12 mouse cellular contexts compared by ENCODE assay signal in the genomic region with DNA sequence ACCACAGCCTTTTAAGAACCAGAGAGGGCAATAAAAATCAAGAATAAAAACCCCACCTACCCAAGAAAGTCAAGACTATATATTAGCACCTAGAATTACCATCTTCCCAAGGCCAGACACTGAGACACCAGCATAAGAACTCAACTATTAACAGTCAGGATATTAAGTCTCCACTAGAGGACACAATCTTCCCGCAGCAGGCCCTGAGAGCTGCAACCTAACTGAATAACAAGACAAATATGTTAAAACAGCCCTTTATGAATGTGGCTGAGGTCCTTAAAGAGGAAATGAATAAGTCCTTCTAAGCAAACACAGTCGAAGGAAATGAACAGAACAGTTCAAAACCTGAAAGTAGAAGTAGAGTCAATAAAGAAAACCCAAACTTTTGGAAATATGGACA. TPM values are rescaled to one million over a fixed set of nuclear protein-coding genes. Genes with fewer than 3 reads are reported as not detected.
DNase-seq lines count a peak whose midpoint lies in the region; ATAC-seq and TF ChIP-seq lines count a peak whose summit lies in the region.
"Had no signal": no experiment of that assay in that cellular context is flagged by ENCODE, and none has a peak within 500 bp of the region (broad histone marks: within the 10 kb centered on the region; RNA-seq: fewer than 3 reads in every experiment).

No protein-coding gene starts in this region.

- WGBS in heart, postnatal 0 days = 41% methylated on average over 2 of the region's 2 CpGs
- 50% methylated on average over 2 of the region's 2 CpGs for WGBS in heart, embryonic 12.5 days
- 46% methylated on average over 2 of the region's 2 CpGs for WGBS in lung, postnatal 0 days
- 37% methylated on average over 2 of the region's 2 CpGs for WGBS in lung, adult 2 months

- H3K4me2 ChIP-seq in heart, postnatal 0 days (ENCODE audit: low read depth, low read length) = no peak overlapping the region
- no peak overlapping the region for H3K4me2 ChIP-seq in heart, embryonic 12.5 days
- H3K4me2 ChIP-seq in lung, postnatal 0 days (replicated peaks; ENCODE audit: low read depth, low read length) = no peak overlapping the region
- H3K4me2 ChIP-seq: forebrain, embryonic 13.5 days had no signal

- no peaks in the 10 kb centered on the region for H3K27me3 ChIP-seq in heart, postnatal 0 days (ENCODE audit: control insufficient read depth, insufficient read depth, low read length)
- no peaks in the 10 kb centered on the region for H3K27me3 ChIP-seq in heart, embryonic 12.5 days (replicated peaks)
- no peaks in the 10 kb centered on the region for H3K27me3 ChIP-seq in lung, postnatal 0 days (replicated peaks; ENCODE audit: insufficient read depth, low read length)
- H3K27me3 ChIP-seq: forebrain, embryonic 13.5 days had no signal

- TF ChIP-seq POLR2A in lung, adult 2 months (IDR thresholded peaks at IDR 0.05; ENCODE audit: borderline replicate concordance, extremely low read depth, low read depth, low read length) = no peak

- no peak for DNase-seq in heart, postnatal 0 days (ENCODE audit: low spot score)
- no peak for DNase-seq in lung, postnatal 0 days (ENCODE audit: low spot score)
- DNase-seq in lung, adult 2 months = no peak
- DNase-seq in cerebellum, adult 18-20 months = peak; percentile 27 to 28
- peak; percentile 24 to 61 for DNase-seq in layer of hippocampus, postnatal 14 days (ENCODE audit: low spot score in 2 of 2)
- DNase-seq in embryo, embryonic 11 days = no peak
- DNase-seq in kidney, postnatal 4 days = no peak
- DNase-seq: heart, adult 2 months; spleen, adult 18-20 months had no signal

- no peaks in the 10 kb centered on the region for H3K9me3 ChIP-seq in heart, postnatal 0 days (replicated peaks; ENCODE audit: control insufficient read depth, low read length)
- no peaks in the 10 kb centered on the region for H3K9me3 ChIP-seq in heart, embryonic 12.5 days (replicated peaks)
- H3K9me3 ChIP-seq in lung, postnatal 0 days (ENCODE audit: low read length) = no peaks in the 10 kb centered on the region
- H3K9me3 ChIP-seq: forebrain, embryonic 13.5 days had no signal

- TF ChIP-seq CTCF in heart, postnatal 0 days (IDR thresholded peaks at IDR 0.05; ENCODE audit: low read depth) = peak; percentile 26; the same call in 1 of the 2 replicates
- peak; percentile 34 for TF ChIP-seq CTCF in lung, postnatal 0 days (IDR thresholded peaks at IDR 0.05)
- TF ChIP-seq CTCF in lung, adult 2 months (IDR thresholded peaks at IDR 0.05; ENCODE audit: insufficient read depth, low read length) = no peak

- H3K4me3 ChIP-seq in heart, postnatal 0 days (ENCODE audit: low read depth, low read length) = no peak overlapping the region
- no peak overlapping the region for H3K4me3 ChIP-seq in heart, embryonic 12.5 days
- H3K4me3 ChIP-seq in lung, postnatal 0 days (ENCODE audit: low read depth, low read length) = no peak overlapping the region
- H3K4me3 ChIP-seq in lung, adult 2 months (replicated peaks; ENCODE audit: extremely low read depth, low read depth, low read length) = no peak overlapping the region
- H3K4me3 ChIP-seq: forebrain, embryonic 13.5 days; heart, adult 2 months had no signal

- no peak for TF ChIP-seq EP300 in heart, postnatal 0 days (IDR thresholded peaks at IDR 0.05; ENCODE audit: low read depth)
- TF ChIP-seq EP300 in lung, postnatal 0 days (IDR thresholded peaks at IDR 0.05) = no peak

- no peaks in the 10 kb centered on the region for H3K36me3 ChIP-seq in heart, postnatal 0 days (replicated peaks; ENCODE audit: control insufficient read depth, insufficient read depth, low read length)
- no peaks in the 10 kb centered on the region for H3K36me3 ChIP-seq in heart, embryonic 12.5 days
- no peaks in the 10 kb centered on the region for H3K36me3 ChIP-seq in lung, postnatal 0 days (ENCODE audit: insufficient read depth, low read length)

- ATAC-seq in heart, postnatal 0 days (ENCODE audit: insufficient read depth, low read depth) = no peak
- ATAC-seq in heart, embryonic 12.5 days (ENCODE audit: insufficient number of reproducible peaks, low FRiP score) = no peak
- ATAC-seq in lung, postnatal 0 days = no peak

- H3K9ac ChIP-seq in heart, postnatal 0 days (replicated peaks; ENCODE audit: low read depth, low read length) = no peak overlapping the region
- no peak overlapping the region for H3K9ac ChIP-seq in heart, embryonic 12.5 days
- H3K9ac ChIP-seq in lung, postnatal 0 days (replicated peaks; ENCODE audit: low read depth) = no peak overlapping the region
- H3K9ac ChIP-seq: forebrain, embryonic 13.5 days had no signal

- no peaks in the 10 kb centered on the region for H3K4me1 ChIP-seq in heart, postnatal 0 days (ENCODE audit: control insufficient read depth, insufficient read depth)
- no peaks in the 10 kb centered on the region for H3K4me1 ChIP-seq in heart, embryonic 12.5 days (replicated peaks)
- H3K4me1 ChIP-seq in lung, postnatal 0 days (ENCODE audit: insufficient read depth, low read depth, low read length) = no peaks in the 10 kb centered on the region
- no peaks in the 10 kb centered on the region for H3K4me1 ChIP-seq in lung, adult 2 months (ENCODE audit: control insufficient read depth, insufficient read depth, low read length)
- H3K4me1 ChIP-seq: forebrain, embryonic 13.5 days had no signal

- no peak overlapping the region for H3K27ac ChIP-seq in heart, postnatal 0 days (ENCODE audit: low read depth)
- no peak overlapping the region for H3K27ac ChIP-seq in heart, embryonic 12.5 days (ENCODE audit: poor library complexity, severe bottlenecking)
- H3K27ac ChIP-seq in lung, postnatal 0 days (ENCODE audit: low read length) = no peak overlapping the region
- H3K27ac ChIP-seq: heart, adult 2 months had no signal

RNA-seq across cellular contexts. Expression of gene Map9, which starts 49.6 kb away (rescaled TPM):
- total RNA-seq in heart, postnatal 0 days (2014; rRNA removed; ENCODE audit: low replicate concordance) = 1.8 and 3.7 TPM in 2 replicates
- polyA plus RNA-seq in heart, postnatal 0 days (2015; fragmentation: Nextera tagmentation; extraction: Ambion mirVana) = 4.3 TPM in 2 replicates
- polyA plus RNA-seq in heart, embryonic 12.5 days (2016; fragmentation: Nextera tagmentation; extraction: Ambion mirVana) = 5.7 and 7.0 TPM in 2 replicates
- 5.2 and 6.0 TPM in 2 replicates for polyA plus RNA-seq in lung, postnatal 0 days (2015; fragmentation: Nextera tagmentation; extraction: Ambion mirVana)
- polyA plus RNA-seq in lung, adult 2 months (2012; rRNA removed) = 0.84 and 1.3 TPM in 2 replicates
- 10 to 100 TPM; 90.2 to 94.9 TPM for total RNA-seq in layer of hippocampus, postnatal 14 days (2021)
- total RNA-seq: monocyte, adult 5-6 weeks had no signal

Comparison
In these comparisons a context has a peak if more than half of its experiments do, and no peak if none do; other contexts are left out.
1. DNase-seq: peak in cerebellum, adult 18-20 months (2 of 2) and layer of hippocampus, postnatal 14 days (2 of 2); none in heart, postnatal 0 days (single experiment), lung, postnatal 0 days (single experiment), lung, adult 2 months (single experiment), embryo, embryonic 11 days (single experiment) and kidney, postnatal 4 days (0 of 2).